Mouse (Mus musculus): ENCODE data around the gene Thpo.

DNA sequence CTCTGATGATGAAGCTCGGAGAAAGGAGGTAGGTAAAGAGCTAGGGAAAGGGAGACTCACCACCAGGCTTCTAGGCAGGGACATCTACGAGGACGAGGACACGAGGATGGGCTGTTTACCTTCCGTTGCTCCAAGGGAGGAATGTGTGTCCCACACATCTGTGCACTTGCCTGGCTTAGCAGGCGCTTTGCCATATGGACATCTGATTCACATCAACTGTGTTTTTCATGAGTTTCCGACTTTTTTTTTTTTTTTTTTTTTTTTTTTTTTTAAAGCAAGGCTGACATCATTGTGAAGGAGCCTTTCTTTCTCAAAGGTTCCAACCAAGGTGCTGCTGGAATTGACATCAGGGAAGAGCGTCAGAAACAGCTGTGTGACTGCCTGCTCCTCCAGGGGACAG lies 16.2 kb upstream of the Thpo start:
- TF ChIP-seq POLR2A (IDR thresholded peaks at IDR 0.05; ENCODE audit: control insufficient read depth, extremely low read depth, insufficient read depth, low read length, poor library complexity) (no peak), CTCF (IDR thresholded peaks at IDR 0.05; ENCODE audit: borderline replicate concordance, control insufficient read depth, extremely low read depth, insufficient read depth, low read length, poor library complexity) (no peak)

Data from thymus, adult 2 months (tissue).